Mouse (Mus musculus): Measurements from ENCODE around the gene Mtmr3. TPM values are rescaled to one million over a fixed set of nuclear protein-coding genes. Genes with fewer than 3 reads are reported as not detected.

Gene Mtmr3
- total and polyA plus RNA-seq, 2 experiments = 12.4 to 19.4 TPM

- WGBS = 93% methylated on average over 2 of the region's 2 CpGs
- no peak for DNase-seq (ENCODE audit: extremely low read depth, low read depth, low spot score)
- H3K36me3 ChIP-seq (ENCODE audit: control insufficient read depth, insufficient read depth, low read length) = peaks cover 64% of the 10 kb centered on the region
- H3K79me2 ChIP-seq (ENCODE audit: control insufficient read depth, insufficient read depth, low read length) = no peaks in the 10 kb centered on the region
- no peak overlapping the region for H3K9ac ChIP-seq (ENCODE audit: low read depth, low read length)
- no peaks in the 10 kb centered on the region for H3K27me3 ChIP-seq (ENCODE audit: control insufficient read depth, insufficient read depth, low read length)
- H3K27ac ChIP-seq (replicated peaks; ENCODE audit: insufficient read depth, low read depth, low read length) = no peak overlapping the region
- no peak overlapping the region for H3K4me3 ChIP-seq (ENCODE audit: insufficient read depth, low read depth, low read length)
- no peaks in the 10 kb centered on the region for H3K4me1 ChIP-seq (ENCODE audit: control insufficient read depth, insufficient read depth, low read length)
- TF ChIP-seq CTCF (IDR thresholded peaks at IDR 0.05; ENCODE audit: low read depth, low read length) (no peak), POLR2A (IDR thresholded peaks at IDR 0.05; ENCODE audit: extremely low read depth, insufficient read depth, low read length) (no peak)
Observed at GRCm38 (mm10) chr11:4488798-4489197, 105.9 kb downstream of the Mtmr3 start.

GRCm38 (mm10) chr11:4488367-4488766 is 106.3 kb downstream of the Mtmr3 start:
- Histone ChIP-seq H3K4me3 (ENCODE audit: insufficient read depth, low read depth, low read length) (no peak overlapping the region), H3K36me3 (ENCODE audit: control insufficient read depth, insufficient read depth, low read length) (peaks cover 62% of the 10 kb centered on the region), H3K4me1 (ENCODE audit: control insufficient read depth, insufficient read depth, low read length) (no peaks in the 10 kb centered on the region), H3K27me3 (ENCODE audit: control insufficient read depth, insufficient read depth, low read length) (no peaks in the 10 kb centered on the region), H3K9ac (ENCODE audit: low read depth, low read length) (no peak overlapping the region), H3K27ac (replicated peaks; ENCODE audit: insufficient read depth, low read depth, low read length) (no peak overlapping the region), H3K79me2 (ENCODE audit: control insufficient read depth, insufficient read depth, low read length) (no peaks in the 10 kb centered on the region)
- TF ChIP-seq POLR2A (IDR thresholded peaks at IDR 0.05; ENCODE audit: extremely low read depth, insufficient read depth, low read length) (no peak), CTCF (IDR thresholded peaks at IDR 0.05; ENCODE audit: low read depth, low read length) (no peak)
- 95% methylated on average over 13 of the region's 13 CpGs for WGBS
- DNase-seq (ENCODE audit: extremely low read depth, low read depth, low spot score) = no peak

DNA sequence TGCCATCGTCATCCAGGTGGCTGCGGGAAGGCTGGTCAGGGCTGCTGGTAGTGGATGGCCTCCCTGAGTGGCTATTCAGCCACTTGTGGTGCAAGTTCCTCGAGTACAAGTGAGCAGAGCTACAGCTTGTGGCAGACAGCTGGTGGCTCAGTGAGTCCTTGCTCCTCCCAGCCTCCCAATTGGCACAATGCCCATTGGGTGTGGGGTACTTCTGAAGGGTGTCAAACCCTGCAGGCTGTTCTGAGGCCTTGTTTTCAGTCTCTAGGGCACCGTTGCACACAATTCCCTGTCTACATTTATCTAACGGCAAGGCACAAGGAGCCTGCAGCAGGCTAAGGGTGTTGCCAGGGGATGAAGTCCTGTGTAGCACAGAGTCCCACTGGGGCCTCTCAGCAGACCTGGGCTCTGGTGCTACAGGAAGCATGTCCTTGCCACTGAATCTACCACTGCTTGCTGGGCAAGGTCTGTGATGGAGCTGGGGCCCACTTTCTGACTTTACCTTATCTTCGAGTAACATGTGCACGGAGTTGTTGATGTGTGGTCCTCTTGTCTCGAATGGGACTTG is 107.2 kb downstream of the Mtmr3 start:
- H3K27ac ChIP-seq (replicated peaks; ENCODE audit: insufficient read depth, low read depth, low read length) = no peak overlapping the region
- 92% methylated on average over 8 of the region's 8 CpGs for WGBS
- no peaks in the 10 kb centered on the region for H3K79me2 ChIP-seq (ENCODE audit: control insufficient read depth, insufficient read depth, low read length)
- no peak for TF ChIP-seq POLR2A (IDR thresholded peaks at IDR 0.05; ENCODE audit: extremely low read depth, insufficient read depth, low read length)
- no peak overlapping the region for H3K9ac ChIP-seq (ENCODE audit: low read depth, low read length)
- no peak overlapping the region for H3K4me3 ChIP-seq (ENCODE audit: insufficient read depth, low read depth, low read length)
- H3K36me3 ChIP-seq (ENCODE audit: control insufficient read depth, insufficient read depth, low read length) = peaks cover 62% of the 10 kb centered on the region
- H3K4me1 ChIP-seq (ENCODE audit: control insufficient read depth, insufficient read depth, low read length) = no peaks in the 10 kb centered on the region
- no peaks in the 10 kb centered on the region for H3K27me3 ChIP-seq (ENCODE audit: control insufficient read depth, insufficient read depth, low read length)
- no peak for DNase-seq (ENCODE audit: extremely low read depth, low read depth, low spot score)

- no peak for TF ChIP-seq POLR2A (IDR thresholded peaks at IDR 0.05; ENCODE audit: extremely low read depth, insufficient read depth, low read length)
- 96% methylated on average over 5 of the region's 5 CpGs for WGBS
- Histone ChIP-seq H3K36me3 (ENCODE audit: control insufficient read depth, insufficient read depth, low read length) (peaks cover 46% of the 10 kb centered on the region), H3K79me2 (ENCODE audit: control insufficient read depth, insufficient read depth, low read length) (no peaks in the 10 kb centered on the region), H3K9ac (ENCODE audit: low read depth, low read length) (no peak overlapping the region), H3K27ac (replicated peaks; ENCODE audit: insufficient read depth, low read depth, low read length) (no peak overlapping the region), H3K4me1 (ENCODE audit: control insufficient read depth, insufficient read depth, low read length) (no peaks in the 10 kb centered on the region), H3K27me3 (ENCODE audit: control insufficient read depth, insufficient read depth, low read length) (no peaks in the 10 kb centered on the region), H3K4me3 (ENCODE audit: insufficient read depth, low read depth, low read length) (no peak overlapping the region)
- DNase-seq (ENCODE audit: extremely low read depth, low read depth, low spot score) = no peak
Observed at GRCm38 (mm10) chr11:4484541-4484940, 110.1 kb downstream of the Mtmr3 start.

GRCm38 (mm10) chr11:4482641-4483040 is 112.0 kb downstream of the Mtmr3 start:
- Histone ChIP-seq H3K27ac (replicated peaks; ENCODE audit: insufficient read depth, low read depth, low read length) (no peak overlapping the region), H3K27me3 (ENCODE audit: control insufficient read depth, insufficient read depth, low read length) (no peaks in the 10 kb centered on the region), H3K9ac (ENCODE audit: low read depth, low read length) (no peak overlapping the region), H3K4me3 (ENCODE audit: insufficient read depth, low read depth, low read length) (no peak overlapping the region), H3K79me2 (ENCODE audit: control insufficient read depth, insufficient read depth, low read length) (no peaks in the 10 kb centered on the region), H3K36me3 (ENCODE audit: control insufficient read depth, insufficient read depth, low read length) (peaks cover 34% of the 10 kb centered on the region), H3K4me1 (ENCODE audit: control insufficient read depth, insufficient read depth, low read length) (no peaks in the 10 kb centered on the region)
- DNase-seq (ENCODE audit: extremely low read depth, low read depth, low spot score) = no peak
- TF ChIP-seq POLR2A (IDR thresholded peaks at IDR 0.05; ENCODE audit: extremely low read depth, insufficient read depth, low read length) (no peak), CTCF (IDR thresholded peaks at IDR 0.05; ENCODE audit: low read depth, low read length) (no peak)
- 81% methylated on average over 5 of the region's 5 CpGs for WGBS

GRCm38 (mm10) chr11:4476184-4476697 is 118.4 kb downstream of the Mtmr3 start:
- no peak for TF ChIP-seq POLR2A (IDR thresholded peaks at IDR 0.05; ENCODE audit: extremely low read depth, insufficient read depth, low read length)
- no peak for TF ChIP-seq CTCF (IDR thresholded peaks at IDR 0.05; ENCODE audit: low read depth, low read length)
- Histone ChIP-seq H3K4me1 (ENCODE audit: control insufficient read depth, insufficient read depth, low read length) (no peaks in the 10 kb centered on the region), H3K9ac (ENCODE audit: low read depth, low read length) (no peak overlapping the region), H3K27ac (replicated peaks; ENCODE audit: insufficient read depth, low read depth, low read length) (no peak overlapping the region), H3K36me3 (ENCODE audit: control insufficient read depth, insufficient read depth, low read length) (peaks cover 6% of the 10 kb centered on the region; the same call in 1 of the 2 replicates), H3K27me3 (ENCODE audit: control insufficient read depth, insufficient read depth, low read length) (no peaks in the 10 kb centered on the region), H3K4me3 (ENCODE audit: insufficient read depth, low read depth, low read length) (no peak overlapping the region), H3K79me2 (ENCODE audit: control insufficient read depth, insufficient read depth, low read length) (no peaks in the 10 kb centered on the region)
- no peak for DNase-seq (ENCODE audit: extremely low read depth, low read depth, low spot score)
- 71% methylated on average over 4 of the region's 4 CpGs for WGBS

All from liver, adult 2 months (tissue).